Mouse (Mus musculus): ENCODE results near the gene Irgm2. TPM values are rescaled to one million over a fixed set of nuclear protein-coding genes. Genes with fewer than 3 reads are reported as not detected.

Gene Irgm2
- polyA plus RNA-seq, 1 experiment from 2014 or later = 0.49 TPM

DNA sequence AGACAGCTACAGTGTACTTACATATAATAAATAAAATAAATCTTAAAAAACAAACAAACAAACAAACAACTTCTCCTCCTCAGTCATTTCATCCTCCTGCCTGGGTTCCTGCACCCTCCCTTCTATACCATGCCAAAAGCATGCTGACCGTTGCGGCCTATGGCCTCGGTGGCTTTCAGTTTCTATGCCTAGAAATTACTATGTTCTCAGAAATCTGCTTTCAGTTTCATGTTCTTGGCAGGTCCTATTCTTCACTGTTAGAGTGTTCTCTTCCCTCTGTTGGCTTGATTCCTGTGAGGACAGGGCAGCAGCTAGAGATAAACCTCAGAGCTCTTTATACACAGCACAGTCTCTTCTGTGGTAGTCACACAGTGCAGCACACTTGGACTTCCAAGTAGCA, 15.8 kb upstream of the Irgm2 start:
- WGBS = 96% methylated on average over 3 of the region's 3 CpGs
- Histone ChIP-seq H3K36me3 (ENCODE audit: poor library complexity, severe bottlenecking) (peaks cover 15% of the 10 kb centered on the region), H3K27me3 (no peaks in the 10 kb centered on the region), H3K9ac (no peak overlapping the region), H3K27ac (no peak overlapping the region), H3K9me3 (replicated peaks) (no peaks in the 10 kb centered on the region), H3K4me3 (no peak overlapping the region), H3K4me1 (no peaks in the 10 kb centered on the region), H3K4me2 (no peak overlapping the region)
- no peak for ATAC-seq

DNA sequence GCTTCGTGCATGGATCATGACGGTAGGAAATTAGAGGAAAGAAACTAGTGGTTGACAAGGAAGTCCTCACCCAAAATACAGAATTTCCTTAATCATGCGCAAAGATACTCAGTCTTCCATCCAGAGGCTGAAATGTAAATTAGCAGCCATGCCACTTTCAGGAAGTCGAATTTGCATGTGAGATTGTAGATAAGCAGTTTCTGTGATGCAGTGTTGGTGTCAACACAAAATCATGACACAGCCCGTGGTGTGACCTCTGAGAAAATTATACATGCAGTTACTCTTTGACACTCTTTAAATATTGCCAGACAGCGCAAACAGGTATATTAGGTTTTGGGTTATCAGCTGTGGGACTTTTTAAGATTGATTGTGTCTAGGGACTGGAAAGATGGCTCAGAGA, 9.7 kb upstream of the Irgm2 start:
- Histone ChIP-seq H3K27ac (no peak overlapping the region), H3K9me3 (replicated peaks) (no peaks in the 10 kb centered on the region), H3K4me1 (no peaks in the 10 kb centered on the region), H3K4me3 (no peak overlapping the region), H3K9ac (no peak overlapping the region), H3K27me3 (no peaks in the 10 kb centered on the region), H3K4me2 (no peak overlapping the region), H3K36me3 (ENCODE audit: poor library complexity, severe bottlenecking) (no peaks in the 10 kb centered on the region)
- ATAC-seq = no peak
- WGBS = 94% methylated on average over 6 of the region's 6 CpGs

DNA sequence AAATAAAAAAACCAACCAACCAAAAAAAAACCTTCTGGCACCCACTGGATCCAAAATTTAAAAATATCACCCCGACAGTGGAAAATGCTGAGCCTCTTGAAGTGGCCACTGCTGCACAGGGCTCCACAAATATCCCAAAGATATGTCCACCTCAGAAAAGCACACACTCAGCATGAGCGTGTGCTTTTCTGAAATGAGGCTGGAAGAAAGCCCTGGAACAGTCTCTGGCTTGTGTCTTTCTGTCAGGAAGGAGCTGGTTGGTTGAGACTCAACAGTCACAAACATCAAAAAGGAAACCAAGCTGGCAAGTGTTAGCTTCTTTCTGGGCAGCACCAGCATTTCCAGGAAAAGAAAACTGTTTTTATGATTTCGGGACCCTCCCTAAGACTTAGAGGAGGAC, 6.1 kb upstream of the Irgm2 start:
- Histone ChIP-seq H3K4me2 (no peak overlapping the region), H3K27ac (no peak overlapping the region), H3K9ac (no peak overlapping the region), H3K9me3 (replicated peaks) (no peaks in the 10 kb centered on the region), H3K4me3 (no peak overlapping the region), H3K36me3 (ENCODE audit: poor library complexity, severe bottlenecking) (no peaks in the 10 kb centered on the region), H3K4me1 (no peaks in the 10 kb centered on the region), H3K27me3 (no peaks in the 10 kb centered on the region)
- no peak for ATAC-seq
- WGBS = 86% methylated on average over 3 of the region's 3 CpGs

DNA sequence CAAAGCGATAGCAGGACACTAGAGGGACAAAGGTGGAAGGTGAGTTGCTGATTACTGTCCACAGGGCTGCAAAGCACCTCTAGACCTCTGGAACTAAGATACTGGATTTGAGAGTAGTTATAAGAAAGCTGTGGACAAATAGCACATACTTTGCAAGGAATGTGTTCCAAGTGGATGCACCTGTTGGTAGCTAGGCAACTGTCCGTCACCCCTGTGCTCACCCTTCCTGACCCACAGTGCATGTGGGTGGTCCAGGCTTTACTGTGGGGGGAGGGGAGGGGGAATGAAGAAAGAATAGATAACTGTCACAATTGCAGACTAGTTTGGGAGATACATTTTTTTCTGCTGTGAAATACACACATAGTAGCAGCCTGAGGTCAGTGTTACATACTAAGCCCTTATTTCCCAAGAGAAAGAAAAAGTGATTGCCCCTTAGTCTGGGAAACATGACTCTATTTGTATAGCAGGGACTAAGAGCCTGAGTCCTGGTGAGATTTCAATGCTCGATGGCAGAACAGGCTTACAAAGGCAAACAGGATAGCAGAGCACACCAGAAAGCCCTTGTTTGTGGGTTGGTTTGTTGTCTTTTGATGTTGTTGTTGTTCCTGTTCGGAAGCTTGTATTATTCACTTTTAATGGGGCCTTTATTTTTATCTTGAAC, 5.4 kb upstream of the Irgm2 start:
- no peaks in the 10 kb centered on the region for H3K9me3 ChIP-seq (replicated peaks)
- no peak for ATAC-seq
- peaks cover under 1% of the 10 kb centered on the region; the same call in 1 of the 2 replicates for H3K4me1 ChIP-seq
- H3K27ac ChIP-seq = no peak overlapping the region
- H3K4me3 ChIP-seq = no peak overlapping the region
- H3K27me3 ChIP-seq = no peaks in the 10 kb centered on the region
- no peaks in the 10 kb centered on the region for H3K36me3 ChIP-seq (ENCODE audit: poor library complexity, severe bottlenecking)
- 45% methylated on average over 4 of the region's 4 CpGs for WGBS
- H3K4me2 ChIP-seq = no peak overlapping the region
- H3K9ac ChIP-seq = no peak overlapping the region

DNA sequence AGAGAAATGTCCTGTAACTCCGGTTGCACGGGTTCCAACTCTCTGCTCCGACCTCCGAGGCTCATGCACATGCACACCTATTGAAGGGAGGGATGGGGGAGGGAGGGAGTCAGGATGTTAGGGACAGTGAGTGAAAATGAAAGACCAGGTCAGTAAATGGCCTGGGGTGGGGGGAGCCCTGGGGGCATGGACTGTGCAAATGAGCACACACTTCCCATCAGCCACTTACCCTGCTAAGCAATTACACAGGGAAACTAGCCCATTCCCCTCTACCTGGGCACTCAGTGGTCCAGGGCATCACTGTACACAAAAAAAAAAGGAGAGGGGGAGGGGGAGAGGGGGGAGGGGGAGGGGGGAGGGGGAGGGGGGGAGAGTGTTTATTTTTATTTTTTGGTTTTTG, 755 bp upstream of the Irgm2 start:
- Histone ChIP-seq H3K4me2 (peak overlapping the region; percentile 62), H3K9me3 (replicated peaks) (no peaks in the 10 kb centered on the region), H3K4me1 (peaks cover 5% of the 10 kb centered on the region; the same call in 1 of the 2 replicates), H3K36me3 (ENCODE audit: poor library complexity, severe bottlenecking) (no peaks in the 10 kb centered on the region), H3K9ac (no peak overlapping the region), H3K27me3 (no peaks in the 10 kb centered on the region), H3K27ac (no peak overlapping the region), H3K4me3 (no peak overlapping the region)
- ATAC-seq = no peak
- 78% methylated on average over 4 of the region's 4 CpGs for WGBS

DNA sequence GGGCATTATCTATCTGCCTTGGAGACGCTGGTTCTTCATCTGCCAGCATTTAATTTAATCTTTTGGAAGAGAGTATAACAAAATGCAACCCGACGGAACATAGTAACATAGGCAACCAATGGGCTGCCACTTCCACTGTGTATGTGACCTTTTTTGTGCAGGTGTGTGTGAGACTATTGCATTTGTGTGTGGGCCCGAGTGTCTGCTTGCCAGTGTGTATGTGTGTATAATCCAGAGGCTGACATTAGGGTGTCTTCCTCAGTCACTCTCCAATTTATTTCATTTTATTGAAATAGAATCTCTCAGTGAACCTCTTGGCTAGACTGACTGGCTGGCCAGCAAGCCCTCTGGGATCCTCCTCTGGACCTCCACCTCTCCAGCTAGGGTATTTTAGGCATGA, 808 bp downstream of the Irgm2 start:
- no peaks in the 10 kb centered on the region for H3K9me3 ChIP-seq (replicated peaks)
- ATAC-seq = no peak
- 86% methylated on average over 4 of the region's 4 CpGs for WGBS
- peaks cover 5% of the 10 kb centered on the region; the same call in 1 of the 2 replicates for H3K4me1 ChIP-seq
- H3K4me3 ChIP-seq = no peak overlapping the region
- no peaks in the 10 kb centered on the region for H3K36me3 ChIP-seq (ENCODE audit: poor library complexity, severe bottlenecking)
- no peak overlapping the region for H3K27ac ChIP-seq
- no peaks in the 10 kb centered on the region for H3K27me3 ChIP-seq
- no peak overlapping the region for H3K9ac ChIP-seq
- H3K4me2 ChIP-seq = no peak overlapping the region

DNA sequence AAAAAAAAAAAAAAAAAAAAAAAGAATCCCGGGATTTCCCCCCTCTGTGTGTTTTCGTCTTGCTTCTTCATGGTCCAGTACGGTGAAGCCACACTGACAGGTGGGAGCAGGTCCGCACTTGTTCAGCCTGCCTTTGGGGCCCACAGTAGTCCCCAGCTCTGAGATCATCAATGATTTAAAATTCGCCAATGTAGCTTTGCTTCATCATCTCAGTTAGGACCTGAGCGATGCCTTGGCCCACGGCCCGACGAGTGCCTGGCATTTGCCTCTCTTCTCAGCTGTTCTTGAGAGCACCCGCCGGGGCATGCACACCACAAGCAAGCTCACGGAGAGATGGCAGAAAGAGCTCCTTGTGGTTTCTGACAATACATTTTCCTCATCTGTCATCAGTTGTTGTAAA, 1.6 kb downstream of the Irgm2 start:
- H3K4me3 ChIP-seq = no peak overlapping the region
- no peaks in the 10 kb centered on the region for H3K9me3 ChIP-seq (replicated peaks)
- H3K9ac ChIP-seq = no peak overlapping the region
- H3K27ac ChIP-seq = no peak overlapping the region
- no peaks in the 10 kb centered on the region for H3K27me3 ChIP-seq
- ATAC-seq = no peak
- H3K4me1 ChIP-seq = peaks cover 5% of the 10 kb centered on the region; the same call in 1 of the 2 replicates
- H3K36me3 ChIP-seq (ENCODE audit: poor library complexity, severe bottlenecking) = no peaks in the 10 kb centered on the region
- no peak overlapping the region for H3K4me2 ChIP-seq
- WGBS = 91% methylated on average over 12 of the region's 12 CpGs

DNA sequence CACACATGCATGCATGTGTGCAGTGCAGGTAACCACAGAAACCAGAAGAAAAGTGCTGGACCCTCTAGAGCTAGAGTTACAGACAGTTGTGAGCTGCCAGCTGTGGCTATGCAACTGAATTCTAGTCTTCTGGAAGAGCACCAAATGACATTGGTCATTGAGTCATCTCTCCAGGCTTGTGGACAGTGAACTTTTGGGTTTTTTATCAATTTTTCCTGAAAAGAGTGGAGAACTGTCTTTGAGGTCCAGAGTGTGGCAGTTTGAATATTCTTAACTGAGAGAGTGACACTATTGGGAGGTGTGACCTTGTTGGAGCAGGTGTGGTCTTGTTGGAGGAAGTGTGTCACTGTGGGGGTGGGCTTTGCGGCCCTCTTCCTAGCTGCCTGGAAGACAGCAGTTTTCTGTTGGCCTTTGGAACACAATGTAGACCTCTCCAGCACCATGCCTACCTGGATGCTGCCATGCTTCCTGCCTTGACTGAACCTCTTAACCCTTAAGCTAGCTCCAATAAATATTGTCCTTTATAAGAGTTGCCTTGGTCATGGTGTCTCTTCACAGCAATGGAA, 11.0 kb downstream of the Irgm2 start:
- Histone ChIP-seq H3K27ac (no peak overlapping the region), H3K4me3 (no peak overlapping the region), H3K9me3 (replicated peaks) (no peaks in the 10 kb centered on the region), H3K4me1 (peaks cover 4% of the 10 kb centered on the region; the same call in 1 of the 2 replicates), H3K36me3 (ENCODE audit: poor library complexity, severe bottlenecking) (no peaks in the 10 kb centered on the region), H3K4me2 (no peak overlapping the region), H3K27me3 (no peaks in the 10 kb centered on the region), H3K9ac (no peak overlapping the region)
- 96% methylated on average over 1 of the region's 1 CpGs for WGBS
- ATAC-seq = no peak

DNA sequence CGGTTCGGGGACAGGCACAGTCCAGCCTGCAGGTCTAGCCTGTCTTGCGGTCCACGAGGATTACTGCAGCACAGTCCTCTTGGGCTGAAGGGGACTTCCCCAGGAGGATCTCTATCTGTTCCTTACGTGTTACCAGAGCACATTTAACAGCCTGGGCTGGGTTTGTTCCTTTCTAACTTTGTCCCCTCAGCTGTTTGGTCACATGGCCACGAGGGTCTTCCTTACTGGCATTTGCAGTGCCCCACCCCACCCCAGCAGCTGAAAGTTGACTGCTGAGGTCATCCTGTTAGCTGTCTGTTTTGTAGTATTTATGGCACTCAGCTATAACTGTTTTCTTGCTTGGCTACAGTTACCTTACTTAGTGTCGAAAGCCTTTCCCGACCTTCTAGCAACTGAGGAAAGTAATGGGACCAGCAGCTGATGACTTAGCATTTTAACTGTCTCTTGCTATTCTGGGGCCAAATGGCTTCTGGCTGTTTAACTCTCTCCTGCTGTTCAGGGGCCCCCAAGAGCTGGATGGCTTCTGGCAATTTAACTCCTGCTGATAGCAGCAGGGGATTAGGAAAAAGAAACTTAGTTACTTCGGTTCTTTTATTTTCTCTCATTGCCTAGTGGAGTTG, 11.8 kb downstream of the Irgm2 start:
- ATAC-seq = no peak

DNA sequence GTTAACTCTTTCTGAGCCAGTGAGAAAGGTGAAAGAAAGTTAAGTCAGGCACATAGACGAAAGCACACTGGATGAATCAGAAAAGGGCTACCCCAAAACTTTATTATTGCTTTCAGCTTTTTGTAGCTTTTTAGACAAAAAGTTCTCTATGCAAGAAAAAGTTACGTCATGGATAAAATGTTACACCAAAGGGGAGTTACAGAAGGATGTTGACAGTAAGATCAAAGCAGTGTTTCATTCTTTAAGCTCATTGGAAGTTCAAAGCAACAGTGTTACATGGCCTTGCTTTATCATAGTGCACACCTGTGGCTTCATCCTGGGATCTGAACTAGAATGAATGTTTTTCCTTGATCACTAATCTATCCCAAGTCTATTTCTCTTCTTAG, 12.3 kb downstream of the Irgm2 start:
- Histone ChIP-seq H3K9me3 (replicated peaks) (no peaks in the 10 kb centered on the region), H3K4me3 (no peak overlapping the region), H3K27ac (no peak overlapping the region), H3K9ac (no peak overlapping the region), H3K4me1 (peaks cover 4% of the 10 kb centered on the region; the same call in 1 of the 2 replicates), H3K4me2 (no peak overlapping the region), H3K27me3 (no peaks in the 10 kb centered on the region), H3K36me3 (ENCODE audit: poor library complexity, severe bottlenecking) (no peaks in the 10 kb centered on the region)
- WGBS = 8% methylated on average over 2 of the region's 2 CpGs
- ATAC-seq = no peak

More for the DNA sequence above, 11.8 kb downstream of the Irgm2 start:
- Histone ChIP-seq H3K9ac (no peak overlapping the region), H3K27ac (no peak overlapping the region), H3K36me3 (ENCODE audit: poor library complexity, severe bottlenecking) (no peaks in the 10 kb centered on the region), H3K4me3 (no peak overlapping the region), H3K4me1 (peaks cover 4% of the 10 kb centered on the region; the same call in 1 of the 2 replicates), H3K4me2 (no peak overlapping the region), H3K9me3 (replicated peaks) (no peaks in the 10 kb centered on the region), H3K27me3 (no peaks in the 10 kb centered on the region)
- 18% methylated on average over 9 of the region's 9 CpGs for WGBS

DNA sequence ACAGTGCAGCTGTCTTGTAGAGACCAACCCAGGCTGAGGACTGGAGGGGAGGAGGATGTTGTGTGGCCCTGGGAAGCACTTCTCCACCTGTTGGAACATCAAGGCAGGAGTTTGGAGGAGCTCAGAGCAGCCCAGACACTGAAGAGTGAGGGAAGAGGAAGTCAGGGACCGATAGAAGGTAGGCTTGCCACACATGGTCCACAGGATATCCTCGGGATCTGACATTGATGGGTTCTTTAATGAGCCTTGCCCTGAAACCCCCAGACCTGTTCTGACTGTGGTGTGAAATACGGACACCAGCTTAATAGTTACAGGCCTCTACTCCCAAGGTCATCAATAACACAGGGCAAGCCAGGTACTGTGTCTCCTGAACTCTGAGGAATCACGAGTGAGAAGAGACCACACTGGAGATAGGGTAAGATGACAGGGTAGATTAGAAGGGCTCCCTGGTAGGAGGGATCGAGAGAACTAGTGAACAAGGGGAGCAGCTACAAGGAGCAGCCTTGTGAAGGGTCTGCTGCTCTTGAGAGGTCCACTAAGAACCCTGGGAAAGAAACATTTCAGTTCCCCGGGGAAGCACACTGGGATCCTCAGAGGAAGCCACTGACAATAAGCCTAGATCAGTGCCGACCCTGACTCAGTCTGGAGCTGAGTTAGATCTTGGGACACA, 14.4 kb downstream of the Irgm2 start:
- Histone ChIP-seq H3K4me3 (no peak overlapping the region), H3K4me2 (no peak overlapping the region), H3K9ac (no peak overlapping the region), H3K27ac (no peak overlapping the region), H3K36me3 (ENCODE audit: poor library complexity, severe bottlenecking) (no peaks in the 10 kb centered on the region), H3K9me3 (replicated peaks) (no peaks in the 10 kb centered on the region), H3K4me1 (peaks cover 4% of the 10 kb centered on the region; the same call in 1 of the 2 replicates), H3K27me3 (no peaks in the 10 kb centered on the region)
- ATAC-seq = no peak
- 82% methylated on average over 7 of the region's 7 CpGs for WGBS

DNA sequence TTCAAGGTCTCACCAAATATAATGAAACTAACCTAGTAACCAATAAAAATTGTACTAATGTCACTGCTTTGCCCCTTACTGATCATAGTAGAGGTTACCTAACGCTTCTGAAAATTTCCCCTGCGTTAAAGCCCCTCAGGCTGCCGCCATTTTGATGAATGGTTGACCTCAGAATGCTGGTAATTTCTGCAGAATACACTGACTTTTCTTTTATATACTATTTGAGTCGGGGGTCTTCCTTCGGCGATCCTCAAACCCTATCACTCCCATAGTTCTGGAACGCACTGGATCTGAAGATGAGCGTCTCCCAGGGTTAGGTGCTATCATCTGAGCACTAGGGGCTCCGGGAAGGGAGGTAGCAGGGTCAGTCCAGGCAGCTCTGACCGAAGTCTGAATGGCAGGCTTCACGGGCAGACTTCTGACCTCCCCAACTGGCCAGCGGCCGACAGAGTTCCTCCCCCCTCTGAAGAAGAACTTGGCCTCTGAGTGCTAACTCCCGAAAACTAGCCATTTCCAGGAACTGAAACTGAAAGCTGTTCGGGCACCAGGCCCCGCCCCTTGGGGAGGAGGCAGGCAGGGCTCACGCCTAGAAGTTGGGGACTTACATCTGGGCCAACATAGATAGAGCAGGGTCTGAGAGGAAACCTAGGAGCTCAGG, 15.1 kb downstream of the Irgm2 start:
- H3K36me3 ChIP-seq (ENCODE audit: poor library complexity, severe bottlenecking) = no peaks in the 10 kb centered on the region
- H3K27me3 ChIP-seq = no peaks in the 10 kb centered on the region
- no peak overlapping the region for H3K27ac ChIP-seq
- peak overlapping the region; percentile 39 for H3K4me2 ChIP-seq
- ATAC-seq = no peak
- peaks cover 4% of the 10 kb centered on the region; the same call in 1 of the 2 replicates for H3K4me1 ChIP-seq
- 57% methylated on average over 17 of the region's 17 CpGs for WGBS
- H3K9ac ChIP-seq = no peak overlapping the region
- no peaks in the 10 kb centered on the region for H3K9me3 ChIP-seq (replicated peaks)
- H3K4me3 ChIP-seq = peak overlapping the region; percentile 25
